Mouse (Mus musculus) layer of hippocampus, postnatal 36 days (tissue): ENCODE measurements around the gene Maml3. TPM values are rescaled to one million over a fixed set of nuclear protein-coding genes. Genes with fewer than 3 reads are reported as not detected.

Source experiments
- DNase-seq, 2 experiments: peaks; one replicate each; pipeline ENCODE4 v3.0.0; 2022
- total RNA-seq, 2 experiments: library from RNA; stranded (reverse); gene quantifications; 2 replicates each; pipeline ENCODE4 v1.2.3; 2021

Maml3 gene
- total RNA-seq, 2 experiments from 2014 or later = 8.3 to 9.8 TPM

GRCm38 (mm10) chr3:51908437-51908990 lies 196.4 kb downstream of the Maml3 start:
- DNase-seq = no peak

GRCm38 (mm10) chr3:51907113-51907860 lies 197.6 kb downstream of the Maml3 start:
- no peak for DNase-seq

GRCm38 (mm10) chr3:51905903-51906302 lies 199.0 kb downstream of the Maml3 start:
- no peak for DNase-seq

- DNase-seq = no peak
Observed at GRCm38 (mm10) chr3:51904357-51904855, 200.5 kb downstream of the Maml3 start.

GRCm38 (mm10) chr3:51901151-51901550 lies 203.7 kb downstream of the Maml3 start:
- no peak for DNase-seq

- no peak for DNase-seq
Observed at GRCm38 (mm10) chr3:51894514-51894913, 210.4 kb downstream of the Maml3 start.

GRCm38 (mm10) chr3:51891562-51892119 lies 213.2 kb downstream of the Maml3 start:
- DNase-seq = no peak

- no peak for DNase-seq
Observed at GRCm38 (mm10) chr3:51890181-51890580, 214.7 kb downstream of the Maml3 start.

- DNase-seq = peak; percentile 73 to 75
Observed at GRCm38 (mm10) chr3:51889776-51890175, 215.1 kb downstream of the Maml3 start.

DNA sequence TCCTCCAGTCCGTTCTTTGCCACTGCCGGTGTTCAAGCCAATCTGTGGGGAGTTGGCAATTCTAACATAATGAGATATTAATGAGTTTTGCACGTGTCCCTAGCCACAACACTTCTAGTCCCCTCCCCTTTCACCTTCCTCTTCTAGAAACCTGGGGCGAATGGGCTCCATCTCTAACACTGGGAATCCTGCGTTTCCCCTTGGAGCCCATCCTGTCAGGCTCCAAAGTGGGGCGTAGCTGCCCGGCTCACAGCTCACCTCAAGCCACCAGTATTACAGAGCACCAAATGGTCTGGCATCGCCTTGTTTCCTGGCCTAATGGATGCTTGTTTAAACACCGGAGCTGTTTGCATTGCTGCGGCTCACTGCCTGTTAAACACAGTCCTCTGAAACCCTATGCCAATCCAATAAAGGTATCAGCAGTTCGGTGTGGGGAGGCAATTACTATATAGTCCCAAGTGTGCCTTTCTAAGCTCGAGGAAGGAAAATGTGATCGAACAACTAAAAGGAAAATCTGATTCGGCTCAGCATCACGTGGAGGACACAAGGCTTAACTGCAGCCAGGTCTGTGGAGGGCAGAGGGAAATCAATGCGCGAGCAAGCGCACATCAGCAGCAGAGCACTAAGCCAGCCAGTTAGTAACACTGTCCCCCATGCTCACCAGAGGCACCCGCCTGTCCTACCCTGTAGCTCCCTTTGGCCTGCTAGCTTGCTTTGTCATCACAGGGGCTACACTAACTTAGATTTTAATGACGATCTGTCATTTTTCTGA lies 216.0 kb downstream of the Maml3 start:
- no peak for DNase-seq

- no peak for DNase-seq
Observed at GRCm38 (mm10) chr3:51888295-51888661, 216.6 kb downstream of the Maml3 start.

- DNase-seq = no peak
Observed at GRCm38 (mm10) chr3:51885920-51886319, 219.0 kb downstream of the Maml3 start.

DNA sequence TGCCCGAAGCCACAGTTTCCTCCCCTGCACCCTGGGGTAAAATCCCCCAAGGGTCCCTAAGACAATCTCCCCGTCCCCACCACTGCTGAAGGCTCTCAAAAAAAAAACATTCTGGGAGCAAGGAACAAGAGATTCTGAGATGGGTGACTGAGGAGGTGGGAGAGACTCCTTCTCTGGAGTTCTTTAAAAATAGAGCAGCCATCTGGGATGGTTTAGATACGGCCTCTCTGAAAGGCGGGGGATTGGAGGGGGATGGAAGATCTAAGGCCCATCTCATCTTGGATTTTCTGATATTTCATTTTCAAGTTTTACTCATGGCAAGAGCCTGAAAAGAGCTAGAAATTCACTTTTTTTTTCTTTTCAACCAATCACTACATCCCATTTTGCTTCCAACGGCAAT lies 219.4 kb downstream of the Maml3 start:
- no peak for DNase-seq

DNA sequence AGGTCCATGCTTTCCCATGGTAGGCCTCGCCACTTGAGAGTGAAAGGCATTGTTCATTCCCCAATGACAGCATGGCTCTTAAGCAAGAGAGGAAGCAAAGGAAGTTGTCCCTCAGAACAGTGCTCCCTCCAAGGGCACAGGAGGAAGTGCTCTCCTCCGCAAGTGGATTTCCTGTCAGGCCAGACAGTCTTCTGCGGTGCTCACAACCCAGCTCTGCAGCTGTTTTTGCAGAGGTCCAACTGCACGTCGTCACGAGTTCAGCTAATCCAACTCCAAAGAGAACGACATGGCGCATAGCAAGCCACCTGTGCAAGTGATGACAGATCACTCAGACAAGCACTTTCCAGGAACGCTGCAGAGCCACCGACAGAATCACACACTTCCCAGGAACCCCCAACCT lies 222.9 kb downstream of the Maml3 start:
- no peak for DNase-seq

- DNase-seq = no peak
Observed at GRCm38 (mm10) chr3:51881393-51881792, 223.5 kb downstream of the Maml3 start.

DNA sequence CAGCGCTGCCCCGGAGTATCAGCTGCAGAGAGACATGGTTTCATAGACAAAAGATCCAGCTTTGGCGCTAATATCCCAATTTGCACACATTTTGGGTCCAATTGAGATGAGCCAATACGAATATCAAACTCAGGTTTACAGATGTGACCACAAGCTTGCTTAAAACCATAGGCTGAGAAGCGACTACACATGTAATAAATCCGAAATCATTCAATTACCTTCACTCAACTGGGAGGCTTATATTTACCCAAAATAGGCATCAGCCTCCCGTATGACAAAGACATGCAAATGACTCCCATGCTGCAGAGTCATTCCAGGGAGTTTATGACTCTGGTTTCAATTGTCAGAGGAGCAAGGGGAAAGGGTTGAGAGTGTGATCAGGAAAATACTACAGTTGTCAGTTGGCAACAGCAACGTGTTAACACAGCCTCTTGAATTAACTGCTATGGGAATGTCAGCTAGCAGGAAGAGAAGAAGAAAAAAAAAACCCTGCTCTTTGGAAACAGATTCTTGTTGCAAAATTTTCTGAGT lies 224.3 kb downstream of the Maml3 start:
- DNase-seq = no peak

DNA sequence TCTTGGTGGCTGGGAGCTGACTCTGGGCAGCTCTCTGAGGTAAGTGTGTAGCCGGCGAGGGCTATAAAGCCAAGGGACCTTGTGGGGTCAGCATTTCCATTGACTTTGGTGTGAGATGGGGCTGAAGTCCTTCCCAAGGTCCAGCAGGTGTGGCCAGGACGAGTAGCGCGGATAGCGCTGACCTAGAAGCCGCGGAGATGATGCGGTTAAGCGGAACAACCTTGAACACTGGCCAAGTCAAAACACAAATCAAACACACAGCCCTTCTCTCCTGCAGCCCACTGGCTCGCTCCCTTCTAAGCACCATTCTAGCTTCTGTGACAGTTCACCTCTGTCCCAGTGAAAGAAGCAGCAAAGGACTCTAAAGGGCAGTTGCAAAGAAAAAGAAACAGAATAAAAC lies 225.7 kb downstream of the Maml3 start:
- no peak for DNase-seq

DNA sequence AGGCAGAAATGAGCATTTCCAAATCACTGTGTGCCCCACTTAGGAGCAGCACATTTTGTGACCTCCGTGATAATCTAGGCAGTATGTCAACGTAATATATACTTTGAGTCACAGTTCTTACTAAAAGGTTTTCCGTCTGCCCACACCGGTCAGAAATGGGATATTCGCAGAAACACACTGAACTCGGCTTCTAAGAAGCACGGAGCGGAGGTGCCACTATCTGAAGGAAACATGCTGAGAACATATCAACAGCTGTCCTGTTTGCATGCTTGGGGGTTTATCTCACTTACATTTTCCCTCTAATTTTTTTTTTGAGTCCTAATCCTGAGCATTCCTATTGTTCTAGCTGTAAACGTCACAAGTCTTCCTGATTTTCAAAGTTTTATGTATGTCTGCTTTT lies 226.3 kb downstream of the Maml3 start:
- DNase-seq = no peak

DNA sequence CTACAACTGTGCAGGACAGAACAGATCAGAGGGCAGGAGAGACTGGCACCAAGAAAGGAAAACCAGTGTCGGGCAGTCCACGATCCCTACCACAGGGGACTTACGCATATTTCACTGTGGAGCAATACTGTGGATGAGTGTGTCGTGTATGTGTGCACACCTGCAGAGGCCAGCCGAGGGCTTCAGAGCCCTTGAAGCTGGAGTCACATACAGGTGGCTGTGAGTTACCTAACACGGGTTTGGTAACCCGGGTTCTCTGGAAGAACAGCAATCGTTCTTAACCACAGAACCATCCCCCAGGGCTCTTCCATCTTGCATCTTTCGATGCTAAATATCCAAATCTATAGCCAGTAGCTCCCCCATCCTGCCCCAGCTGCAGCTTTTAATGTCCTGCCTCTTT lies 228.1 kb downstream of the Maml3 start:
- no peak for DNase-seq

DNA sequence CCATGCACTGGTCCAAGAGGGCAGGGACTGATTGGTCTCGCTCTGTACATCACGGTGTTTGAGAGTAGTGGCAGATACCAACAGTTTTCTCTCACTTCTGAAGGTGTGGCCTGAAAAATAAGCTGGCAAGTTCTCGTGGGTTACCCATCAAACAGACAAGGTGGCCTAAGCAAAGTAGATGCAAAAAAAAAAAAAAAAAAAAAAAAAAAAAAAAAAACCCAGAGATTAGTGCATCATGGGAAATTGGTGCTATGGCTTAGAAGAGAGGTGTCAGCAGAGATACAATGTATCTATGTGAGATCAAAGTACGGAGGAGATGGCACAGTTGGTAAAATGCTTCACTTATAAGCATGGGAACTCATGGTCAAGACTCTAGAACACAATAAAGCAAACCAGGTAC lies 229.2 kb downstream of the Maml3 start:
- no peak for DNase-seq

DNA sequence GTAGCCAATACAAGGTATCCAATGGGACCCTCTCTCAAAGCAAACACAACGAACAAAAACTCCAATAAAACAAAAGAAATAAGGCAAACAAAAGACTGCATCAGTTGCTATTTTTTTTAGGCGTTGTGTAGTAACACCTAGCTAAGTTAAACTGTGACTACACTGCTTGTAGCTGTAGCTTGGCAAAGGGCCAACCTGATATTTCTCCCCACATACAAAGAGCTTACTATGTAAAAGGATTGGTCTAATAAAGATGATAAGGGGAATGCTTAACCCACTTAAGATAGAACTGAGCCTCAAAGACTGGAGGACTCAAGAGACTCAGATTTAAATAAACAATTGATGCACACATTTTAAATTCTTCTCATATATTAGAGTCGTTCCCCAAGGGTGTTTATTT lies 230.6 kb downstream of the Maml3 start:
- no peak for DNase-seq

- no peak for DNase-seq
Observed at GRCm38 (mm10) chr3:51872771-51873170, 232.1 kb downstream of the Maml3 start.

DNA sequence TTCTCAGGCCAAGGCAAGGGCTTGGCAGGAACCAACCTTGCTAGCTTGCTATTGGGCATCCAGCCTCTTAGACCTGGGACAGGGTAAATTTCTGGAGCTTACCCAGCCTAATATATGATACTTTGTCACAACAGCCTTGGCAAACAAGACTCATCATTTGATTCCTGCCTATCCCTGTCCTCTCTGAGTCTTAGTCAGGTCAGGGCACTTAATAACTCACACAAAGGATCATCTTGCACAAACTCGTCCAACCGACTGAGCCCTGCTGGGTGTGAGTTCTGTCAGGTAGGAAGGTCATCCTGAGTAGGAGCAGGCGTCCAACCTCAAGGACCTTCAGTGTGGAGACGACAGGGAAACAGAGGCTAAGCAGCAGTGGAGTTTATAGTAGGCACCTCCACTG lies 233.5 kb downstream of the Maml3 start:
- DNase-seq = no peak
